Mouse (Mus musculus): Measurements from ENCODE around the gene Kncn. TPM values are rescaled to one million over a fixed set of nuclear protein-coding genes. Genes with fewer than 3 reads are reported as not detected.

Kncn gene
- total and polyA plus RNA-seq, 3 experiments: not detected

DNA sequence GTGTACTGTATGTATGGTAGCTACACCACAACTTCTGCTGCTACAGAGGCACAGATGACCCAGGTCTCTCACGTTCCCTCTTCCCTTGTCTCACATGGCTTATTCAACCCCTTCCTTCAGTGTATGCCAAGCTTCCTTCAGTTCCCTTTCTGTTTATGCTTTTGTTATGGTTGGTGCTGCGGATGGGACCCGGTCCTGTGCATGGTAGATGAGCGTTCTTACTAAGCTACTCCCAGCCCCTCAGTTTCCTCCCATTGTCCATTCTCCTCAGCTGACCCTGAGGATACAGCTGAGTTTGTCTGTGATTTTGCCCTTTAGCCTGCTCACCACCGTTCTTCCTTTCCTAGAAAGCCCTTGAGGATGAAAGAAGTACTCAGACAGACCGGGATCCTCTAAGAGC lies 32.6 kb upstream of the Kncn start:
- Histone ChIP-seq H3K36me3 (replicated peaks) (peaks cover 88% of the 10 kb centered on the region), H3K4me3 (ENCODE audit: low read depth, low read length) (no peak overlapping the region), H3K27me3 (ENCODE audit: insufficient read depth, low read length) (no peaks in the 10 kb centered on the region), H3K9me3 (replicated peaks) (no peaks in the 10 kb centered on the region), H3K4me1 (ENCODE audit: insufficient read depth, low read depth, low read length) (peaks cover 83% of the 10 kb centered on the region)
- no peak for TF ChIP-seq GATA1 (IDR thresholded peaks at IDR 0.05; ENCODE audit: borderline replicate concordance, low read length)
- no peak for TF ChIP-seq POLR2AphosphoS5 (IDR thresholded peaks at IDR 0.05; ENCODE audit: insufficient replicate concordance, low read depth, low read length)
- TF ChIP-seq GATA2 (IDR thresholded peaks at IDR 0.05; ENCODE audit: borderline replicate concordance, low read depth, low read length): no peak
- TF ChIP-seq CTCF (IDR thresholded peaks at IDR 0.05; ENCODE audit: low read depth, low read length): no peak
- TF ChIP-seq TAL1 (conservative IDR thresholded peaks at IDR 0.05; ENCODE audit: low read depth, low read length): no peak
- DNase-seq (ENCODE audit: low spot score): no peak
- ATAC-seq (ENCODE audit: extremely low read depth, insufficient number of reproducible peaks, low FRiP score, poor library complexity, severe bottlenecking): no peak

DNA sequence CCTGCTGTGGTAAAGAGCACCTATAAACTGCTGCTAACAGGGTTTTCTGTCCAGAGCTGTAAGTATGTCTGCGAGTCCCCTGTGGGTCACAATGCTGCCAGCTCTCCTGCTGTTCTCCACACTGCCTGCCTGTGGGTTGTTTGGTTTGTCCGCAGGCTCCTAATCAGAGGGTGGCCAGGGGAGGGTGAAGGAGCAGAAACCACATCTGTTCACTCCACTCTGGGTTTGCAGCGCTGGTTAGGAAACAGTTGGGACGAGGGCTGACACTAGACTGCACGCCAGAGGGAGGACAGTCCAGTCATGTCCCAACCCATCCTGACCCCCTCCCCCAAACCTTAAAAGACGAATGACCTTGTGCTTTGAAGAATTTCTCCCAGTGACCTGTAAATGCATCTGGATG lies 29.1 kb upstream of the Kncn start:
- no peaks in the 10 kb centered on the region for H3K9me3 ChIP-seq (replicated peaks)
- no peaks in the 10 kb centered on the region for H3K27me3 ChIP-seq (ENCODE audit: insufficient read depth, low read length)
- H3K36me3 ChIP-seq (replicated peaks): peaks cover 91% of the 10 kb centered on the region
- H3K4me3 ChIP-seq (ENCODE audit: low read depth, low read length): peak overlapping the region; percentile 36; the same call in 1 of the 2 replicates
- peaks cover 80% of the 10 kb centered on the region for H3K4me1 ChIP-seq (ENCODE audit: insufficient read depth, low read depth, low read length)
- ATAC-seq (ENCODE audit: extremely low read depth, insufficient number of reproducible peaks, low FRiP score, poor library complexity, severe bottlenecking): no peak
- no peak for DNase-seq (ENCODE audit: low spot score)
- 0 out of 2 replicates have a peak, but pooled peaks have one; percentile 16 for TF ChIP-seq TAL1 (conservative IDR thresholded peaks at IDR 0.05; ENCODE audit: low read depth, low read length)
- TF ChIP-seq POLR2AphosphoS5 (IDR thresholded peaks at IDR 0.05; ENCODE audit: insufficient replicate concordance, low read depth, low read length): no peak

DNA sequence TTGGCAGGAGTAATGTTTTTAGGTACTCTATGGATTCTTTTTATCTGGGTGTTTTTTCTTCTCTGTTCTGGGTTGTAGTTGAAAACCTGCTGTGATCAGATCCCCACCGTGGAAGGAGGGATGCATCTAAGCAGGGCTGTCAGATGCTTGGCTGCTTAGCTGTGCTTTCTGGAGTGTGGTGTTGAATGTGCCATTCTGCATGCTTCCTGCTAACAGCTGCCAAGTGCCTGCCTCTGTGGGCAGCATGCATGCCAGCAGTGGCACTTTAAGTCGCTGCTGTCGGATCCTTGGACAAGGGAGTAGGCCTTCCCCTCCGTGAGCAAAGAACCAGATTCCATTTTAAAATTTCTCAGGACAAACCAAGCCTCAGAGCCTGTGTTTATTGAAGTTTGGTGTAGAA lies 28.6 kb upstream of the Kncn start:
- H3K9me3 ChIP-seq (replicated peaks): no peaks in the 10 kb centered on the region
- no peaks in the 10 kb centered on the region for H3K27me3 ChIP-seq (ENCODE audit: insufficient read depth, low read length)
- peak overlapping the region; percentile 53; the same call in 1 of the 2 replicates for H3K4me3 ChIP-seq (ENCODE audit: low read depth, low read length)
- H3K4me1 ChIP-seq (ENCODE audit: insufficient read depth, low read depth, low read length): peaks cover 75% of the 10 kb centered on the region
- DNase-seq (ENCODE audit: low spot score) (no peak), ATAC-seq (ENCODE audit: extremely low read depth, insufficient number of reproducible peaks, low FRiP score, poor library complexity, severe bottlenecking) (no peak)
- TF ChIP-seq POLR2AphosphoS5 (IDR thresholded peaks at IDR 0.05; ENCODE audit: insufficient replicate concordance, low read depth, low read length) (no peak), GATA1 (IDR thresholded peaks at IDR 0.05; ENCODE audit: borderline replicate concordance, low read length) (no peak), CTCF (IDR thresholded peaks at IDR 0.05; ENCODE audit: low read depth, low read length) (no peak), TAL1 (conservative IDR thresholded peaks at IDR 0.05; ENCODE audit: low read depth, low read length) (no peak), GATA2 (IDR thresholded peaks at IDR 0.05; ENCODE audit: borderline replicate concordance, low read depth, low read length) (no peak)
- peaks cover 91% of the 10 kb centered on the region for H3K36me3 ChIP-seq (replicated peaks)

DNA sequence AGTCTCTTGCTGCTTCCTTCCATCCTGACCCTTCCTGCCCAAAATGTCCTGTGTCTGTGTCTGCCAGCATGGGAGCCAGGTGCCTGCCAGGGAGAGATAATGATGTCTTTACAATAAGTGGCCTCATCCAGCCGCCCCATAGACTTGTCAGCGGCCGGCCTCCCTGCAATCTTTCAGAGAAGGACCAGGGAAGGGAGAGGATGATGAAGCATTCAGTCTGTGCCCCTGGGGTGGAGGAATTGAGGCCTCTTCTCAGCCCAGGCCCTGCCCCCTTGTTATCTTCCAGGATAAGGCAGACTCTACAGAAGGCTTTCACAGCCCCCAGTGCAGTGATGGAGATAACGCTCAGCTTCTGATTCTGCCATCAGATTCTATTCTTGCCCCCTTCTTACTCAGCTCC lies 27.9 kb upstream of the Kncn start:
- DNase-seq (ENCODE audit: low spot score): peak; percentile 80
- H3K36me3 ChIP-seq (replicated peaks): peaks cover 91% of the 10 kb centered on the region
- H3K9me3 ChIP-seq (replicated peaks): no peaks in the 10 kb centered on the region
- no peaks in the 10 kb centered on the region for H3K27me3 ChIP-seq (ENCODE audit: insufficient read depth, low read length)
- ATAC-seq (ENCODE audit: extremely low read depth, insufficient number of reproducible peaks, low FRiP score, poor library complexity, severe bottlenecking): peak; percentile 84
- TF ChIP-seq GATA2 (IDR thresholded peaks at IDR 0.05; ENCODE audit: borderline replicate concordance, low read depth, low read length) (no peak), POLR2AphosphoS5 (IDR thresholded peaks at IDR 0.05; ENCODE audit: insufficient replicate concordance, low read depth, low read length) (no peak), CTCF (IDR thresholded peaks at IDR 0.05; ENCODE audit: low read depth, low read length) (no peak), TAL1 (conservative IDR thresholded peaks at IDR 0.05; ENCODE audit: low read depth, low read length) (peak; percentile 70), GATA1 (IDR thresholded peaks at IDR 0.05; ENCODE audit: borderline replicate concordance, low read length) (no peak)
- peak overlapping the region; percentile 27; the same call in 1 of the 2 replicates for H3K4me3 ChIP-seq (ENCODE audit: low read depth, low read length)
- H3K4me1 ChIP-seq (ENCODE audit: insufficient read depth, low read depth, low read length): peaks cover 68% of the 10 kb centered on the region

DNA sequence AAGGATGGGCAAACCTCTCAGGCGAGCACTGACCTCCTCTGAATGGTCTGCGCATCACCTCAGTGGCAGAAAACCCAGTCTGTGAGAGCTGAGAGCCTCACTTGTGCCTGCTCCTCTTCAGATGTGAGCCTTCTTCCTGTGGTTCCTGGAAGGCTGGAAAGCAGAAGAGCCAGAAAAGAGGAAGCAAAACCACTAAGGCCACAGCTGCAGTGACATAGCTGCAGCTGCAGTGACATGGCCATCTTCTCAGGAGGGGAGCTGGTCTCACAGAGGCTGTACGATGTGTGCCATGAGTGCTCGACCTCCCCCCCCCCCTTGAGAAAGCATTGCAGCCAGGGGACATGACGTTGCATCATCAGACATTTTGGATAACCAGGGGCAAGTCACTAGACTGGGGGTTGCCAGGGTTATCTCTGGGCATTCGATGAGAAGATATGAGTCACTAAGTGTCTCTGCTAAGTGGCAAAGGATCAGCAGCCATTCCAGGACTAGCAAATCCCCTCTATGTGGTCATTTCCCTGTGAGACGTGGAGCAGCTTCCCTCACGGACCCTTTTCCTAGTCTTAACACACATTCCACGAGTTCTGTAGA lies 26.8 kb upstream of the Kncn start:
- H3K36me3 ChIP-seq (replicated peaks): peaks cover 91% of the 10 kb centered on the region
- peaks cover 62% of the 10 kb centered on the region for H3K4me1 ChIP-seq (ENCODE audit: insufficient read depth, low read depth, low read length)
- H3K27me3 ChIP-seq (ENCODE audit: insufficient read depth, low read length): no peaks in the 10 kb centered on the region
- H3K4me3 ChIP-seq (ENCODE audit: low read depth, low read length): peak overlapping the region; percentile 52; the same call in 1 of the 2 replicates
- no peak for TF ChIP-seq GATA2 (IDR thresholded peaks at IDR 0.05; ENCODE audit: borderline replicate concordance, low read depth, low read length)
- TF ChIP-seq POLR2AphosphoS5 (IDR thresholded peaks at IDR 0.05; ENCODE audit: insufficient replicate concordance, low read depth, low read length): no peak
- TF ChIP-seq GATA1 (IDR thresholded peaks at IDR 0.05; ENCODE audit: borderline replicate concordance, low read length): no peak
- TF ChIP-seq CTCF (IDR thresholded peaks at IDR 0.05; ENCODE audit: low read depth, low read length): no peak
- TF ChIP-seq TAL1 (conservative IDR thresholded peaks at IDR 0.05; ENCODE audit: low read depth, low read length): 0 out of 2 replicates have a peak, but pooled peaks have one; percentile 24
- ATAC-seq (ENCODE audit: extremely low read depth, insufficient number of reproducible peaks, low FRiP score, poor library complexity, severe bottlenecking) (peak; percentile 48), DNase-seq (ENCODE audit: low spot score) (peak; percentile 82)
- no peaks in the 10 kb centered on the region for H3K9me3 ChIP-seq (replicated peaks)

DNA sequence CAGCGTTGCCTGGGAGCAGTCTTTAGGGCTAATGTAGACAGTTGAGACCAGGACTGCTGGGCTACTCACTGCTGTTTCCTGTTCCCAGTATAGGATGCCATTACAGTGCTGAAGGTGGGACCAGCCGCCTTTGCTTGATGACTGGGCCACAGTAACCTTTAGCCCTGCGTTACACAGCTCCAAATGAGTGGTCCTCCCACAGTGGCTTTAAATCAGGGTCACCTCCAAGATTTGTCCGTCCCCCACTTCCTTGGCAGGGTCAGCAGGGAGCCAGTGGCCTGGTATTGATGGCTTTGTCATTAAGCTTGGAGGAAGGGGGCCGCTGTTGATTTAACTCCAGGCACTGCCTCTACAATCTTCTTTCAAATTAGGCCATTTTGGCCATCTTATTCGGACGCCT lies 20.8 kb upstream of the Kncn start:
- no peak for DNase-seq (ENCODE audit: low spot score)
- H3K36me3 ChIP-seq (replicated peaks): peaks cover 97% of the 10 kb centered on the region
- no peaks in the 10 kb centered on the region for H3K9me3 ChIP-seq (replicated peaks)
- no peak overlapping the region for H3K4me3 ChIP-seq (ENCODE audit: low read depth, low read length)
- ATAC-seq (ENCODE audit: extremely low read depth, insufficient number of reproducible peaks, low FRiP score, poor library complexity, severe bottlenecking): no peak
- peaks cover 14% of the 10 kb centered on the region for H3K4me1 ChIP-seq (ENCODE audit: insufficient read depth, low read depth, low read length)
- H3K27me3 ChIP-seq (ENCODE audit: insufficient read depth, low read length): no peaks in the 10 kb centered on the region
- TF ChIP-seq GATA1 (IDR thresholded peaks at IDR 0.05; ENCODE audit: borderline replicate concordance, low read length) (no peak), GATA2 (IDR thresholded peaks at IDR 0.05; ENCODE audit: borderline replicate concordance, low read depth, low read length) (no peak), CTCF (IDR thresholded peaks at IDR 0.05; ENCODE audit: low read depth, low read length) (no peak), POLR2AphosphoS5 (IDR thresholded peaks at IDR 0.05; ENCODE audit: insufficient replicate concordance, low read depth, low read length) (no peak), TAL1 (conservative IDR thresholded peaks at IDR 0.05; ENCODE audit: low read depth, low read length) (no peak)

Data from G1E (cell line).